Mouse (Mus musculus): ENCODE measurements around the gene Usf3. TPM values are rescaled to one million over a fixed set of nuclear protein-coding genes. Genes with fewer than 3 reads are reported as not detected.

Gene Usf3
- polyA plus RNA-seq, 1 experiment from 2014 or later, result 2.6 TPM

DNA sequence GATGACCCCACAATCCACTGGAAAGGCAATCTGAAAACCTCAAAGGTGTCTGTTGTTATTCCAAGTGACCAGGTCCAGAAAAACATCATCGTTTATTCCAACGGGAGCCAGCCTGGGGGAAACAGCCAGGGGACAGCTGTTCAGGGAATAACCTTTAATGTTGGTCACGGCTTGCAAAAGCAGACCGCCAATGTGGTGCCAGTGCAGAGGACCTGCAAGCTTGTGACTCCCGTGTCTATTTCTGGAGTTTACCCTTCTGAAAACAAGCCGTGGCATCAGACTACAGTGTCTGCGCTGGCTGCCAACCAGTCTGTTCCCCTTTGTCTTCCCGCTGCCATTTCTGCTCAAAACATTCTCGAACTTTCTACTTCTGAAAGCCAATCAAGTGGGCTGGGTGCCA, 42.5 kb downstream of the Usf3 start:
- no peak overlapping the region for H3K27ac ChIP-seq
- H3K4me1 ChIP-seq (replicated peaks; ENCODE audit: insufficient read depth, low read length), result no peaks in the 10 kb centered on the region
- 93% methylated on average over 9 of the region's 9 CpGs for WGBS
- no peak overlapping the region for H3K4me2 ChIP-seq (ENCODE audit: low read length)
- ATAC-seq (replicated peaks; ENCODE audit: low FRiP score, low read depth) (no peak), DNase-seq (ENCODE audit: low spot score) (no peak)
- H3K36me3 ChIP-seq (ENCODE audit: insufficient read depth, low read length), result peaks cover 48% of the 10 kb centered on the region
- H3K9ac ChIP-seq (ENCODE audit: low read depth, low read length), result no peak overlapping the region
- no peak for TF ChIP-seq CTCF (IDR thresholded peaks at IDR 0.05; ENCODE audit: low read depth)
- no peak overlapping the region for H3K4me3 ChIP-seq (replicated peaks; ENCODE audit: low read depth, low read length)
- H3K9me3 ChIP-seq (replicated peaks; ENCODE audit: low read length), result no peaks in the 10 kb centered on the region
- H3K27me3 ChIP-seq (ENCODE audit: insufficient read depth, low read length), result no peaks in the 10 kb centered on the region

DNA sequence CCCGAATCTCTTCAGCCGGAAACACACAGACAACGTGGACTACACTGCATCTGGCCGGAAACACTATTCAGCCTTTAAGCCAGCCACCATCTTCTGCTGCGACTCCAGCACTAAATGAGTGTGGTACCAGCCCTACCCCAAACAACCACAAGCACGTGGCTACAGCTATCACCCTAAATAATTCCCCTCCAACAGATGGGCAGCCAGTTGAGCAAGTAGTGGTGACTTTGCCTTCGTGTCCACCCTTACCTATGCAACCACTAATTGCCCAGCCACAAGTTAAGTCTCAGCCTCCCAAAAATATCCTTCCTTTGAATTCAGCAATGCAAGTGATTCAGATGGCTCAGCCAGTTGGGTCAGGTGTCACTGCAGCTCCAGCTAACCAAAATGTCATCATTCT, 43.4 kb downstream of the Usf3 start:
- TF ChIP-seq CTCF (IDR thresholded peaks at IDR 0.05; ENCODE audit: low read depth), result no peak
- Histone ChIP-seq H3K4me3 (replicated peaks; ENCODE audit: low read depth, low read length) (no peak overlapping the region), H3K4me1 (replicated peaks; ENCODE audit: insufficient read depth, low read length) (no peaks in the 10 kb centered on the region), H3K9me3 (replicated peaks; ENCODE audit: low read length) (no peaks in the 10 kb centered on the region), H3K9ac (ENCODE audit: low read depth, low read length) (no peak overlapping the region), H3K36me3 (ENCODE audit: insufficient read depth, low read length) (peaks cover 54% of the 10 kb centered on the region), H3K27me3 (ENCODE audit: insufficient read depth, low read length) (no peaks in the 10 kb centered on the region), H3K4me2 (ENCODE audit: low read length) (no peak overlapping the region), H3K27ac (no peak overlapping the region)
- 98% methylated on average over 7 of the region's 7 CpGs for WGBS
- DNase-seq (ENCODE audit: low spot score) (no peak), ATAC-seq (replicated peaks; ENCODE audit: low FRiP score, low read depth) (no peak)

DNA sequence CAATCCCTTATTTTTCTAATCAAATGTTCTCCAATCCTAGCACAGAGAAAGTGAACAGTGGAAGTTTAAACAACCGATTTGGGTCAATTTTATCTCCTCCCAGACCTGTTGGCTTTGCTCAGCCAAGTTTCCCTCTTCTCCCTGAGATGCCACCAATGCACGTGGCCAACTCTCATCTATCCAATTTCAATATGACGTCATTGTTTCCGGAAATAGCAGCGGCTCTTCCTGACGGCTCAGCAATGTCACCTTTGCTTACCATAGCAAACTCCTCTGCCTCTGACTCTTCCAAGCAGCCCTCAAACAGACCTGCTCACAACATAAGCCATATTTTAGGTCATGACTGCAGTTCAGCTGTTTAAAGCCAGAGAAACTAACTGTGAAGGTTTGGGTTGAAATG, 48.4 kb downstream of the Usf3 start:
- Histone ChIP-seq H3K4me3 (replicated peaks; ENCODE audit: low read depth, low read length) (no peak overlapping the region), H3K27me3 (ENCODE audit: insufficient read depth, low read length) (no peaks in the 10 kb centered on the region), H3K9ac (ENCODE audit: low read depth, low read length) (no peak overlapping the region), H3K9me3 (replicated peaks; ENCODE audit: low read length) (no peaks in the 10 kb centered on the region), H3K4me2 (ENCODE audit: low read length) (no peak overlapping the region), H3K36me3 (ENCODE audit: insufficient read depth, low read length) (peaks cover 41% of the 10 kb centered on the region), H3K4me1 (replicated peaks; ENCODE audit: insufficient read depth, low read length) (no peaks in the 10 kb centered on the region), H3K27ac (no peak overlapping the region)
- no peak for TF ChIP-seq CTCF (IDR thresholded peaks at IDR 0.05; ENCODE audit: low read depth)
- ATAC-seq (replicated peaks; ENCODE audit: low FRiP score, low read depth) (no peak), DNase-seq (ENCODE audit: low spot score) (no peak)
- 74% methylated on average over 6 of the region's 6 CpGs for WGBS

DNA sequence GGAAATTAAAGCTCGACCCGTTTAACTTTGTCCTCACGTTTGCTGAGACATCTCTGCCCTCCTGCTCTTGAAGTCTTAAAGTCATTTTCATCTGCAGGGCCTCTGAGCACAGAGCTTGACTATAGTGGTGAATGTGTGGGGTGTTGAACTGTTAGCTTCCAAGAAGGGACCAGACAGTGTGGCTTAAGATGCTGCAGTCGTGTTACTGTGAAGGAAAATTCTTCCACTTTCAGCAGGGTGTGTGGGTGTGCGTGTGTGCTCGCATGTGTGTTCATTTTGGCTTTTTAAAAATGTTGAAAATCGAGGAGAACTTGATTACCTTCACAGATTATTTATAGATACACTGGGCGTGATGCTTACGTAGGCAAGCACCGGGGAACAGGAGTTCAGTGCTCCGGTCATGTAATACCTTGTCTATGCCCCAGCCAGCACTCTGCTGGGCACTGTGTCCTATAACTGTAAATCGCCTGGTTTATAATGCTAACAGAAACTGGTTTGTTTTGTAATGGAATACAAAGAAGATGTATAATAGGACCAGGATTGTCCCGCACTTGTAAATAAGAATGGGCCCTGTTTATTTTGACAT, 53.8 kb downstream of the Usf3 start:
- Histone ChIP-seq H3K4me2 (ENCODE audit: low read length) (no peak overlapping the region), H3K27me3 (ENCODE audit: insufficient read depth, low read length) (no peaks in the 10 kb centered on the region), H3K4me3 (replicated peaks; ENCODE audit: low read depth, low read length) (no peak overlapping the region), H3K27ac (no peak overlapping the region), H3K4me1 (replicated peaks; ENCODE audit: insufficient read depth, low read length) (no peaks in the 10 kb centered on the region), H3K9ac (ENCODE audit: low read depth, low read length) (no peak overlapping the region), H3K36me3 (ENCODE audit: insufficient read depth, low read length) (0 out of 2 replicates have a peak, but pooled peaks cover 2% of the 10 kb centered on the region), H3K9me3 (replicated peaks; ENCODE audit: low read length) (no peaks in the 10 kb centered on the region)
- TF ChIP-seq CTCF (IDR thresholded peaks at IDR 0.05; ENCODE audit: low read depth), result no peak
- DNase-seq (ENCODE audit: low spot score), result no peak
- ATAC-seq (replicated peaks; ENCODE audit: low FRiP score, low read depth), result no peak
- WGBS, result 77% methylated on average over 13 of the region's 13 CpGs

DNA sequence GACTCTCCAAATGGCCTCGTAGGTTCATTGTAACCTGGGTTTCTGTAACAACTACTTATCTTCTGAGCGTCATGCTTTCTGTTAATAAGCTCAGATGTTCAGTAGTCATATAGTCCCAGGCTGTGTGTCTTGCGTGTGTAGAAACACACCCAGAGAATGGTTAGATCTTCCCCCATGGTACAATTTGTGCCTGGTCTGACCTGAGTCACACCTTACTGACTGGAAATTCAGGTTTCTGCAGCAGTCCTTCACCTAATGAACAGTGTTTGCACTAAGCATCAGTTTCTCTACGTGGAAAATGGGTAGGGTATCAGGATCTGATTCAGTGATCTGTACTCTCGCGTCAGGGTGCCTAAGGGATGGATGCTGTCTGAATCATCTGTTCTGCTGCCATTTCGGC, 60.0 kb downstream of the Usf3 start:
- Histone ChIP-seq H3K27me3 (ENCODE audit: insufficient read depth, low read length) (no peaks in the 10 kb centered on the region), H3K4me2 (ENCODE audit: low read length) (no peak overlapping the region), H3K9ac (ENCODE audit: low read depth, low read length) (no peak overlapping the region), H3K4me1 (replicated peaks; ENCODE audit: insufficient read depth, low read length) (no peaks in the 10 kb centered on the region), H3K36me3 (ENCODE audit: insufficient read depth, low read length) (no peaks in the 10 kb centered on the region), H3K27ac (no peak overlapping the region), H3K9me3 (replicated peaks; ENCODE audit: low read length) (no peaks in the 10 kb centered on the region), H3K4me3 (replicated peaks; ENCODE audit: low read depth, low read length) (no peak overlapping the region)
- no peak for TF ChIP-seq CTCF (IDR thresholded peaks at IDR 0.05; ENCODE audit: low read depth)
- 87% methylated on average over 7 of the region's 7 CpGs for WGBS
- DNase-seq (ENCODE audit: low spot score) (no peak), ATAC-seq (replicated peaks; ENCODE audit: low FRiP score, low read depth) (no peak)

DNA sequence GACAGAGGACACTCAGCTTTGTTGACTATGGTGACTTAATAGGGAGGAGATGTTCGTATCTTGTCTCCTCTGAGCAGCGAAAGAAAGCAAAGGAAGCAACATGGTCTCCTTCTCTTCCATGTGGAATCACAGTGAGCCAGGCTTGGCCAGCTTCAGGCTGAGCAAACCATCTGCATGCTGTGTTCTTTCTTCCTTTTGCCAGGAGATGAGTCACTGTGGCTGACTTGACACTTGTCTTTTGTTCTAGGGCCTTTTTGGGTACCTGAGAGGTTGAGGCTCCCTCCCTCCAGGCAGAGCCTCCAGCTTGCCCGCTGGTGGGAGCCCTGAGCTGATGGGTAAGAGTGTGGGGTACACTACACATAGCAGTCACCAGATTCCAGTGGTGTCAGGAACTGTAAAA, 64.8 kb downstream of the Usf3 start:
- H3K27me3 ChIP-seq (ENCODE audit: insufficient read depth, low read length), result no peaks in the 10 kb centered on the region
- H3K9me3 ChIP-seq (replicated peaks; ENCODE audit: low read length), result no peaks in the 10 kb centered on the region
- WGBS, result 86% methylated on average over 3 of the region's 3 CpGs
- no peak overlapping the region for H3K4me3 ChIP-seq (replicated peaks; ENCODE audit: low read depth, low read length)
- ATAC-seq (replicated peaks; ENCODE audit: low FRiP score, low read depth) (no peak), DNase-seq (ENCODE audit: low spot score) (no peak)
- H3K9ac ChIP-seq (ENCODE audit: low read depth, low read length), result no peak overlapping the region
- no peak overlapping the region for H3K4me2 ChIP-seq (ENCODE audit: low read length)
- H3K4me1 ChIP-seq (replicated peaks; ENCODE audit: insufficient read depth, low read length), result no peaks in the 10 kb centered on the region
- no peak overlapping the region for H3K27ac ChIP-seq
- H3K36me3 ChIP-seq (ENCODE audit: insufficient read depth, low read length), result no peaks in the 10 kb centered on the region
- no peak for TF ChIP-seq CTCF (IDR thresholded peaks at IDR 0.05; ENCODE audit: low read depth)

DNA sequence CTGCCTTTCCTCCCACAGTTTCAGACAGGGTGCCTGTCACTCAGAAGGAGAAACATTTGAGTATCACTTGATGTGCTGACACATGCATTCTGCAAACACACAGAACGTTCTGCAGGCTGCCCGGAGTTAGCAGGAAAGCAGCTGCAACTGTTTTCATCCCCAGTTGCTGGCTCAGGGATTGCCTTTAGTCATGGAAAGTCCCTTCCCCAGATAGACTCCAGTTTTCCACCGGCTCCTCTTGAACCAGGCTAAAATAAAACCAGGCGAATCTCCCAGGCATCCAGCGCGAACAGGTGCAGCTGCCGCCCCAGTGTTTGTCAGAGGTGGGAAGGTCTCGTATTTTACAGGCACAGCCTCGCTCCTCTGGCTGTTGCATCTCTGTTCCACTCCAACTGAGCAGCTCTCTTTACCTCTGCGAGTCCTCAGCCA, 65.8 kb downstream of the Usf3 start:
- H3K36me3 ChIP-seq (ENCODE audit: insufficient read depth, low read length), result no peaks in the 10 kb centered on the region
- no peak overlapping the region for H3K4me3 ChIP-seq (replicated peaks; ENCODE audit: low read depth, low read length)
- no peaks in the 10 kb centered on the region for H3K27me3 ChIP-seq (ENCODE audit: insufficient read depth, low read length)
- H3K4me2 ChIP-seq (ENCODE audit: low read length), result no peak overlapping the region
- ATAC-seq (replicated peaks; ENCODE audit: low FRiP score, low read depth), result no peak
- 41% methylated on average over 10 of the region's 10 CpGs for WGBS
- H3K27ac ChIP-seq, result no peak overlapping the region
- no peak for TF ChIP-seq CTCF (IDR thresholded peaks at IDR 0.05; ENCODE audit: low read depth)
- no peaks in the 10 kb centered on the region for H3K9me3 ChIP-seq (replicated peaks; ENCODE audit: low read length)
- no peaks in the 10 kb centered on the region for H3K4me1 ChIP-seq (replicated peaks; ENCODE audit: insufficient read depth, low read length)
- DNase-seq (ENCODE audit: low spot score), result no peak
- H3K9ac ChIP-seq (ENCODE audit: low read depth, low read length), result no peak overlapping the region
